Mouse (Mus musculus) E14TG2a.4 (cell line): Measurements from ENCODE around the gene Cryga.

Experiments used
- CTCF ChIP-seq: conservative IDR thresholded peaks from 2 replicates; pipeline ENCODE4 v1.5.1; 2014; ENCODE audit warnings: low read length
- NANOG ChIP-seq: IDR thresholded peaks from 2 replicates; pipeline ENCODE4 v1.6.1; 2014; ENCODE audit warnings: borderline replicate concordance, low read length, mixed read lengths
- POU5F1 ChIP-seq: IDR thresholded peaks from 2 replicates; pipeline ENCODE4 v1.6.1; 2014; ENCODE audit warnings: low read length, borderline replicate concordance

DNA sequence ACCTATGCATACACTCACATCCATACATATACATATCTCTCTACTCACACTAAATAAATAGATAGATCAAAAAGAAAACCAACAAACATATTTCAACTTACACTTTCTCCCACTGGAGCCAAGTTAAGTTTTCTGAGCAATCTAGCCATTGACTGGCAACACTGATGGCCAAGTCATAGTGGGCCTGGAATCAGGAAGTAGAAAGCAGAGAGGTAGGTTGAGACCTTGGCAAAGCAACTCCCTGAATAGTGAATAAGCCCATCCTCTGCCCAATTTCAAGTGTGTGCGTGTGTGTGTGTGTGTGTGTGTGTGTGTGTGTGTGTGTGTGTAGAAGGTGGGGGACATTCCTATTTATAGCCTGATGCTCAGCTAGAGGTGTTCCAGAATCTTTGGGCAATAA, 16.3 kb upstream of the Cryga start, which contains the start of gene Gm28845:
- TF ChIP-seq CTCF = no peak
- TF ChIP-seq POU5F1 = no peak
- no peak for TF ChIP-seq NANOG
